Mouse (Mus musculus) hindbrain, embryonic 11.5 days (tissue): Measurements from ENCODE around the gene St6galnac3. TPM values are rescaled to one million over a fixed set of nuclear protein-coding genes. Genes with fewer than 3 reads are reported as not detected.

Experiments
- ATAC-seq: fragments of 200-750 bp; cut with Nextera tagmentation; 2 replicates; pipeline ENCODE4 v1.8.0; 2017; ENCODE audit warnings: mild to moderate bottlenecking, moderate TSS enrichment, moderate library complexity; ENCODE audit not compliant: low FRiP score
- DNase-seq: peaks from one replicate; pipeline ENCODE4 v3.0.0-alpha.2; 2015; ENCODE audit warnings: low spot score
- H3K27ac ChIP-seq: fragments of 300-500 bp; sonication (generic); 2 replicates; pipeline ENCODE4 v1.5.1; 2014; ENCODE audit warnings: mild to moderate bottlenecking, low read depth, low read length
- H3K27me3 ChIP-seq: fragments of 300-500 bp; sonication (generic); 2 replicates; pipeline ENCODE4 v1.6.1; 2014; ENCODE audit warnings: mild to moderate bottlenecking, low read length, moderate library complexity, mixed read lengths; ENCODE audit not compliant: control insufficient read depth, insufficient read depth
- H3K36me3 ChIP-seq: fragments of 300-500 bp; sonication (generic); 2 replicates; pipeline ENCODE4 v1.6.1; 2014; ENCODE audit warnings: mild to moderate bottlenecking, low read length, moderate library complexity, mixed read lengths; ENCODE audit not compliant: control insufficient read depth, insufficient read depth
- H3K4me1 ChIP-seq: fragments of 300-500 bp; sonication (generic); replicated peaks from 2 replicates; pipeline ENCODE4 v1.6.1; 2014; ENCODE audit warnings: low read length, mixed read lengths; ENCODE audit not compliant: control insufficient read depth, insufficient read depth
- H3K4me2 ChIP-seq: fragments of 300-500 bp; sonication (generic); replicated peaks from 2 replicates; pipeline ENCODE4 v1.6.1; 2014; ENCODE audit warnings: mild to moderate bottlenecking, low read depth, low read length
- H3K4me3 ChIP-seq: fragments of 300-500 bp; sonication (generic); 2 replicates; pipeline ENCODE4 v1.5.1; 2014; ENCODE audit warnings: low read depth, low read length
- H3K9ac ChIP-seq: fragments of 300-500 bp; sonication (generic); 2 replicates; pipeline ENCODE4 v1.6.1; 2014; ENCODE audit warnings: low read depth, low read length
- H3K9me3 ChIP-seq: fragments of 300-500 bp; sonication (generic); 2 replicates; pipeline ENCODE4 v1.6.1; 2016; ENCODE audit warnings: low read length; ENCODE audit not compliant: control insufficient read depth
- WGBS: fragments of 180-500 bp; shearing (Covaris S2); extraction: QIAGEN DNeasy Blood & Tissue Kit; methylation state at CpG from one replicate; pipeline ENCODE4 v1.1.7; 2014; 5-methylcytosine and 5-hydroxymethylcytosine counted together
- polyA plus RNA-seq: library from polyadenylated mRNA; unstranded; fragments of >200 nt; fragmentation: Nextera tagmentation; extraction: Ambion mirVana; gene quantifications from 2 replicates; pipeline ENCODE4 v1.2.1, GENCODE M21; 2014

St6galnac3 gene
- polyA plus RNA-seq, 1 experiment from 2014 or later: 34.8 TPM

DNA sequence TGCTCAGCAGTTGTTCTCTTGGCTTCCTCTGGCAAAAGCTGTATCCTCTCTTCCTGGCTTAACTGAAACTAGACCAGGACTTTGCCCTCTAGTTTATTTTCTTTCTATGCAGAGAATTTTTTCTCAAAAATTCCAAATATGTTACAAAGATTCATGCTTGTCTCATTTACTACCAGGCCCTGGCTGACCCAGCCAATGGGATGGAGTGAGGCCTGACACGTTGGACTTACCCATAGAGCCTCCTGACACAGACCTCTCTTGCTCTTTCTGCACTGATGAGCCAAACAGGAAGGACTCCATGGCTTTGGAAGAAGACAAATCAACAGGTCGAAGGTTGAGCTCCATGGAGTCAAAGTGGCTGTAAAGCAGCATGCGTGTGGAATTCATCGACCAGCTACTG, 526.5 kb downstream of the St6galnac3 start:
- Histone ChIP-seq H3K36me3 (no peaks in the 10 kb centered on the region), H3K9me3 (no peaks in the 10 kb centered on the region), H3K4me3 (no peak overlapping the region), H3K9ac (no peak overlapping the region), H3K4me2 (no peak overlapping the region), H3K27me3 (no peaks in the 10 kb centered on the region), H3K4me1 (no peaks in the 10 kb centered on the region), H3K27ac (no peak overlapping the region)
- 75% methylated on average over 4 of the region's 4 CpGs for WGBS
- DNase-seq: no peak
- ATAC-seq: no peak

DNA sequence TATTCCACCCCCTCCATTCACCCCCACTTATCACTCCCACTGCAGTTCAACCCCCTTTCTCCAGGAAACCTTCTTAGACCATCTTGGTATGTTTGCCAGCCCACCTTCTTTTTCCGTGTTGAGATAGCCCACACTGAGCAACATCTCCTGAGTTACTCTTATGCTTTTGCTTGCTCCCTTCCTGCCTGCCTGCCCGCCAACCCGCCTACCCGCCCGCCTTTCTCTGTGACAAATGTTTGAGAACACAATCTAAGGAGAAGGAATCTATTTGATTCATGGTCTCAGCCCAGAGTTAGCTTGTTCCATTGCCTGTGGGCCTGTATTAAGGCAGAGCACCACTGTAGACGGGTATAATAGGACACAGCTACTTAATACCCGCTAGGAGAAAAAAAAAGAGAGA, 531.9 kb downstream of the St6galnac3 start:
- Histone ChIP-seq H3K27me3 (no peaks in the 10 kb centered on the region), H3K36me3 (no peaks in the 10 kb centered on the region), H3K4me2 (no peak overlapping the region), H3K27ac (no peak overlapping the region), H3K9ac (no peak overlapping the region), H3K9me3 (no peaks in the 10 kb centered on the region), H3K4me3 (no peak overlapping the region), H3K4me1 (no peaks in the 10 kb centered on the region)
- ATAC-seq (no peak), DNase-seq (no peak)
- 66% methylated on average over 7 of the region's 7 CpGs for WGBS

- Histone ChIP-seq H3K9me3 (no peaks in the 10 kb centered on the region), H3K27me3 (no peaks in the 10 kb centered on the region), H3K4me2 (no peak overlapping the region), H3K9ac (no peak overlapping the region), H3K27ac (no peak overlapping the region), H3K36me3 (no peaks in the 10 kb centered on the region), H3K4me1 (no peaks in the 10 kb centered on the region), H3K4me3 (no peak overlapping the region)
- WGBS: 84% methylated on average over 2 of the region's 2 CpGs
- DNase-seq: no peak
- ATAC-seq: no peak
Observed at GRCm38 (mm10) chr3:153190742-153191141, 534.2 kb downstream of the St6galnac3 start.

DNA sequence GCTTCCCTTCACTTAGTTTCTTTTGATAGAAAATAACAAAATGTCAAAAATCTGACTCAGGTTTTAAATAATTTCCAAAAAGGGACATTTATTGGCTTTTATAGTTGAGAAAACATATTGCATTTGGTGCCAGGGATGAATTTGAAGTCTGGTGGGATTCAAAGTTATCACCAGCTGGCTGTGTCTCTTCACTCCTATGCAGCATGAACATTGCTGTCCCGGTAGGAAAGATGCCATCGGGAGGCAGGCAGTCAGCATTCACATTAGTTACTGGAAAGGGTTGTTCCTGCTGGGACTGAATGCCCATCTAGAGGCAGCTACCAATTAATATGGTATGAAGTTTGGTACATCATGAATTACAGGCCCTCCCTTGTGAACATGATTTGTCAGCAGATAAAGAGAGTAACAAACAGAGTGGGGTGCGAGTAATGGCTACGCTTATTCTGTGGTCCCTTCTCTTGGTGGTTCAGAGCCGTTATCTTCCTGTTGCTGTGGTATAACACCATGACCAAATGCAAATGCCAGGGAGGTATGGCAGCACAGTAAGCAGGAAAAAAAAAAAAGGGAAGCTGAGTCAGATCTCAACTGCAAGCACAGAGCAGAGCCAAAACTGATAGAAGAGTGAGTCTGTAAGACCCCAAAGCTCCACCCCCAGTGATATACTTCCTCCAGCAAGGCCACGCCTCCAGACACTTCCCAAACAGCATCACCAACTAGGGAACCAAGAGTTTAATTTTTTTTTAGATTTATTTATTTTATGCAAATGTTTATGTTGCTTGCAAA, 535.1 kb downstream of the St6galnac3 start:
- Histone ChIP-seq H3K9me3 (no peaks in the 10 kb centered on the region), H3K36me3 (no peaks in the 10 kb centered on the region), H3K4me3 (no peak overlapping the region), H3K4me2 (no peak overlapping the region), H3K27ac (no peak overlapping the region), H3K27me3 (no peaks in the 10 kb centered on the region), H3K4me1 (no peaks in the 10 kb centered on the region), H3K9ac (no peak overlapping the region)
- DNase-seq (no peak), ATAC-seq (no peak)
- WGBS: 90% methylated on average over 6 of the region's 6 CpGs

- Histone ChIP-seq H3K4me1 (no peaks in the 10 kb centered on the region), H3K27me3 (no peaks in the 10 kb centered on the region), H3K9ac (no peak overlapping the region), H3K27ac (no peak overlapping the region), H3K9me3 (no peaks in the 10 kb centered on the region), H3K36me3 (no peaks in the 10 kb centered on the region), H3K4me3 (no peak overlapping the region), H3K4me2 (no peak overlapping the region)
- DNase-seq: no peak
- 77% methylated on average over 2 of the region's 2 CpGs for WGBS
- no peak for ATAC-seq
Observed at GRCm38 (mm10) chr3:153188224-153188623, 536.8 kb downstream of the St6galnac3 start.

DNA sequence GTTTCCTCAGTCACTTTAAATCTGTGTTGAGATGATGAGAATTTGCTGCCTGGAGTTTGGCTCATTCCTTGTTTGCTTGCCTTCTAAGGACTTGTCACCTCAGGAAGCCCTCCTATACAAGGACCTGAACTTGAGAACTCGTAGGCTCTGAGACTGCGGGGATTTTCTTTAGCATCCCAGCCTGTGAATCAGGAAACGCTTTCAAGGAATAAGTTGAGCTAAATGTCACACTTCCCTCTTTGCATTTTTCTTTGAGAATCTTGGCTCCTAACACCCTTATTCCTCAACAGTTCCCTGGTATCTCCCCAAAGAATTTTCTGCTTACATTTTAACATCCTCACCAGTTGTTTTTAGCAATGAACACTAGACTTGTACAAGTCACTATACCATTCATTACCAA, 539.9 kb downstream of the St6galnac3 start:
- Histone ChIP-seq H3K4me1 (no peaks in the 10 kb centered on the region), H3K36me3 (no peaks in the 10 kb centered on the region), H3K9me3 (no peaks in the 10 kb centered on the region), H3K27ac (no peak overlapping the region), H3K4me3 (no peak overlapping the region), H3K4me2 (no peak overlapping the region), H3K27me3 (no peaks in the 10 kb centered on the region), H3K9ac (no peak overlapping the region)
- WGBS: 76% methylated on average over 3 of the region's 3 CpGs
- no peak for DNase-seq
- no peak for ATAC-seq

DNA sequence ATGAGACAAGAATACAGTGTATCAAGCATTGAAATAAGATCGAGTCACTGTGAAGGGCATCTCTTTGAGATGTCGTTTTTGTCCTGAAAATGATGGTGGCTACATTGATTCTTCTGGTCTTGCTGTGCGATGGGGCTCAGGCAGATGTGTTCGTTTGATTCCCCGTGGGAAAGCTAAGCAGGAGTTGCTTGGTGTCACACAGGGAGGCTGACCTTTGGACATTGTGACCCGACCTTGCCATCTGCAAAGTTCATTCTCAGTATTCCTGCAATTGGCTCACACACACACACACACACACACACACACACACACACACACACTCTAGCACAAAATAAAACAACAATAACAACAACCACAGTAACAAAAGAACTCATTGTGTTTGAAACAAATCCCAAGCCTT, 543.7 kb downstream of the St6galnac3 start:
- no peak for ATAC-seq

DNA sequence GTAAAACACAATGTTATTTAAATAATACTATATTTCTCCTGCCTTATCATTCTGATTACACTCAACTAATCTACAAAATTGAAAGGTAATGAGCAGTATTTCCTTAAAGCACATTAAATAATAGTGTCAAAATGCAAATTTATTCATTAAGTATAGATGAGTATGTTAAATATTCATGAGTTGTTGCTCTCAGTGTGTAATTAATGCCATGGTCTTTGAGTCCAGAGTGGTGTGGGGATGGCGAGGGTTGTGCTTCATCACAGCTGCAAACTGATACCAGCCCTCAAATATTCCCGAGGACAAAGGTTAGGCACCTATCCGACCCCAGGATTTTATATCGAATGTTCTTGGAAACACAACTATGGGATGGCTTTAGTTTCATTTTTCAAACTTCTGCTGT, 548.2 kb downstream of the St6galnac3 start:
- DNase-seq (no peak), ATAC-seq (no peak)
- Histone ChIP-seq H3K27me3 (no peaks in the 10 kb centered on the region), H3K36me3 (no peaks in the 10 kb centered on the region), H3K9me3 (no peaks in the 10 kb centered on the region), H3K27ac (no peak overlapping the region), H3K9ac (no peak overlapping the region), H3K4me2 (no peak overlapping the region), H3K4me1 (no peaks in the 10 kb centered on the region), H3K4me3 (no peak overlapping the region)
- 74% methylated on average over 4 of the region's 4 CpGs for WGBS

More for the DNA sequence above, 543.7 kb downstream of the St6galnac3 start:
- no peaks in the 10 kb centered on the region for H3K36me3 ChIP-seq
- no peak overlapping the region for H3K4me3 ChIP-seq
- no peak overlapping the region for H3K4me2 ChIP-seq
- H3K27ac ChIP-seq: no peak overlapping the region
- DNase-seq: no peak
- no peaks in the 10 kb centered on the region for H3K4me1 ChIP-seq
- no peaks in the 10 kb centered on the region for H3K9me3 ChIP-seq
- H3K27me3 ChIP-seq: no peaks in the 10 kb centered on the region
- H3K9ac ChIP-seq: no peak overlapping the region
- 27% methylated on average over 6 of the region's 6 CpGs for WGBS

GRCm38 (mm10) chr3:153176325-153176724, 548.6 kb downstream of the St6galnac3 start:
- Histone ChIP-seq H3K27me3 (no peaks in the 10 kb centered on the region), H3K4me2 (no peak overlapping the region), H3K9me3 (no peaks in the 10 kb centered on the region), H3K4me1 (no peaks in the 10 kb centered on the region), H3K27ac (no peak overlapping the region), H3K4me3 (no peak overlapping the region), H3K36me3 (no peaks in the 10 kb centered on the region), H3K9ac (no peak overlapping the region)
- ATAC-seq (no peak), DNase-seq (no peak)
- WGBS: 44% methylated on average over 6 of the region's 6 CpGs
